Mouse (Mus musculus): ENCODE data around the gene Krt27.

- TF ChIP-seq GATA1 (IDR thresholded peaks at IDR 0.05; ENCODE audit: low read length), result no peak
- no peak for TF ChIP-seq TAL1 (IDR thresholded peaks at IDR 0.05; ENCODE audit: low read length)
Measured at GRCm38 (mm10) chr11:99339299-99339847, 11.5 kb downstream of the Krt27 start.
